Mouse (Mus musculus): ENCODE measurements around the gene Impdh1. TPM values are rescaled to one million over a fixed set of nuclear protein-coding genes. Genes with fewer than 3 reads are reported as not detected.
A peak's percentile ranks its signal among the peaks of the same experiment; 100 is the strongest.
"Not testable (repeated sequence)": the region's sequence is repeated elsewhere in the genome, so short reads cannot be mapped to it uniquely, and the experiment has no call there.

The Impdh1 gene
- polyA plus RNA-seq, 1 experiment from 2014 or later, result 34.5 TPM

DNA sequence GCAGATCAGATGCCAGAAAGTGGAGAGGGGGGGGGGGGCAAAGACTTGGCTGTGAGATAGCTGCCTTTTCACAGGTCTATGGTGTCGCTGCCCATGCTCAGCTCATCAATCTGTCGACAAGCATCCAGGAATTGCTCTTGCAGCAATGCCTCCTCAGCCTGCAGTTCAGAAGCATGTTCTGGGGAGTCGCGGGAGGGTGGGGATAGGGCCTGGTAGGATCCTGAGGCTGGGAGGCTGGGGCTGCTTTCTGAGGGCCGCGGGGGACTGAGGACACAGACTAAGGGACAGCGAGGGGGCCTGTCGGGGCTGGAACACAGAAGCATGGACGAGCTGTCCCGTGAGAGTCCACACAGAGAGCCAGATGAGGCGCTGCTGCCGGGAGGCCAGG, 46.5 kb downstream of the Impdh1 start:
- Histone ChIP-seq H3K4me1 (ENCODE audit: control insufficient read depth, insufficient read depth, low read length) (no peaks in the 10 kb centered on the region; the same call in 1 of the 2 replicates), H3K4me3 (ENCODE audit: low read depth, low read length) (peak overlapping the region; percentile 50), H3K36me3 (ENCODE audit: control insufficient read depth, insufficient read depth, low read length) (no peaks in the 10 kb centered on the region), H3K27ac (ENCODE audit: low read depth, low read length) (no peak overlapping the region), H3K4me2 (ENCODE audit: low read length) (peak overlapping the region; percentile 99), H3K27me3 (replicated peaks; ENCODE audit: control insufficient read depth, insufficient read depth, low read length) (peaks cover 25% of the 10 kb centered on the region), H3K9me3 (replicated peaks; ENCODE audit: control insufficient read depth, low read length) (no peaks in the 10 kb centered on the region), H3K9ac (ENCODE audit: low read length) (no peak overlapping the region)
- no peak for DNase-seq (ENCODE audit: low spot score)
- 3% methylated on average over 12 of the region's 12 CpGs for WGBS
- no peak for ATAC-seq

DNA sequence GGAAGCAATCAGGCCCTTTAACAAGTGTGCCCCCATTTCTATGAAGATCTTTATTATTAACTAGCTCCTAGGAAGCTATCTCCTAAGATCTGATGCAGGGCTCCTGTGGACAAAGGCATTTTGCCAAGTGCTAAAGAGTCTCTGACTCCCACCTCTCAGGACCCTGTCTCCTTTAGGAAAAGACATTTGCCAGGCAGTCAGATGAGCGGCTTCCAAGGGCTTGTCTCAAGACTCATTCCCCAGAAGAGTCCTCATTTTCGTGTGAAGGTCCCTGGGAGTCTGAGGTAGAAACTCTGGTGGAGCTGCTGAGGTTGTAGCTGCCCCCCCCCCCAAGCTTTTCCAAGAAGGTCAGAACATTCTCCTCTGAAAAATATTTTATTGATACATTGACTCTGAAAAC, 47.3 kb downstream of the Impdh1 start:
- H3K27me3 ChIP-seq (replicated peaks; ENCODE audit: control insufficient read depth, insufficient read depth, low read length), result peaks cover 21% of the 10 kb centered on the region
- DNase-seq (ENCODE audit: low spot score) (no peak), ATAC-seq (no peak)
- 72% methylated on average over 2 of the region's 2 CpGs for WGBS
- no peaks in the 10 kb centered on the region for H3K36me3 ChIP-seq (ENCODE audit: control insufficient read depth, insufficient read depth, low read length)
- no peak overlapping the region for H3K4me2 ChIP-seq (ENCODE audit: low read length)
- no peak overlapping the region for H3K4me3 ChIP-seq (ENCODE audit: low read depth, low read length)
- no peak overlapping the region for H3K27ac ChIP-seq (ENCODE audit: low read depth, low read length)
- H3K4me1 ChIP-seq (ENCODE audit: control insufficient read depth, insufficient read depth, low read length), result peaks cover 1% of the 10 kb centered on the region
- no peaks in the 10 kb centered on the region for H3K9me3 ChIP-seq (replicated peaks; ENCODE audit: control insufficient read depth, low read length)
- H3K9ac ChIP-seq (ENCODE audit: low read length), result no peak overlapping the region

DNA sequence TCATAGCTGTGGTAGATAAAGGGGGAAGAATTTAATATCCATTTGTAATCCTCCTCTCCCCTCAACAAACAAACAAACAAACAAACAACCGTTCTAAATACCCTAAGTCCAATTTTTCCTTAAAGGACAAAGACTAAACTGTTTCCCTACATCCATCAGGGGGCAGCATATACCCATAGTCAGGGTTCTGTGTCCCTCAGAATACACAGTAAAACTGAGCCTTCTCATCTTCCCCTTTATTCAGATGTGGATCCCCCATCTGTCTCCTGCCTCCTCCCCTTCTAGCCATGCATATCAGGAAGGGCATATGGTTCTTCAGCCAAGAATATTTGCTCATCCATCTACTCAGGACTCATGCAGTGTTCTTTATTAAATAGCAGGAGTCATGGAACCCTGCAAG, 50.0 kb downstream of the Impdh1 start:
- whole genome bisulfite sequencing, result 14% methylated on average over 1 of the region's 1 CpGs
- no peaks in the 10 kb centered on the region for H3K9me3 ChIP-seq (replicated peaks; ENCODE audit: control insufficient read depth, low read length)
- no peak overlapping the region for H3K9ac ChIP-seq (ENCODE audit: low read length)
- DNase-seq (ENCODE audit: low spot score), result peak; percentile 90
- ATAC-seq, result peak; percentile 33; the same call in 1 of the 2 replicates
- H3K27ac ChIP-seq (ENCODE audit: low read depth, low read length), result no peak overlapping the region
- H3K4me3 ChIP-seq (ENCODE audit: low read depth, low read length), result no peak overlapping the region
- H3K36me3 ChIP-seq (ENCODE audit: control insufficient read depth, insufficient read depth, low read length), result no peaks in the 10 kb centered on the region
- H3K4me2 ChIP-seq (ENCODE audit: low read length), result no peak overlapping the region
- peaks cover 9% of the 10 kb centered on the region for H3K4me1 ChIP-seq (ENCODE audit: control insufficient read depth, insufficient read depth, low read length)
- H3K27me3 ChIP-seq (replicated peaks; ENCODE audit: control insufficient read depth, insufficient read depth, low read length), result peaks cover 19% of the 10 kb centered on the region

DNA sequence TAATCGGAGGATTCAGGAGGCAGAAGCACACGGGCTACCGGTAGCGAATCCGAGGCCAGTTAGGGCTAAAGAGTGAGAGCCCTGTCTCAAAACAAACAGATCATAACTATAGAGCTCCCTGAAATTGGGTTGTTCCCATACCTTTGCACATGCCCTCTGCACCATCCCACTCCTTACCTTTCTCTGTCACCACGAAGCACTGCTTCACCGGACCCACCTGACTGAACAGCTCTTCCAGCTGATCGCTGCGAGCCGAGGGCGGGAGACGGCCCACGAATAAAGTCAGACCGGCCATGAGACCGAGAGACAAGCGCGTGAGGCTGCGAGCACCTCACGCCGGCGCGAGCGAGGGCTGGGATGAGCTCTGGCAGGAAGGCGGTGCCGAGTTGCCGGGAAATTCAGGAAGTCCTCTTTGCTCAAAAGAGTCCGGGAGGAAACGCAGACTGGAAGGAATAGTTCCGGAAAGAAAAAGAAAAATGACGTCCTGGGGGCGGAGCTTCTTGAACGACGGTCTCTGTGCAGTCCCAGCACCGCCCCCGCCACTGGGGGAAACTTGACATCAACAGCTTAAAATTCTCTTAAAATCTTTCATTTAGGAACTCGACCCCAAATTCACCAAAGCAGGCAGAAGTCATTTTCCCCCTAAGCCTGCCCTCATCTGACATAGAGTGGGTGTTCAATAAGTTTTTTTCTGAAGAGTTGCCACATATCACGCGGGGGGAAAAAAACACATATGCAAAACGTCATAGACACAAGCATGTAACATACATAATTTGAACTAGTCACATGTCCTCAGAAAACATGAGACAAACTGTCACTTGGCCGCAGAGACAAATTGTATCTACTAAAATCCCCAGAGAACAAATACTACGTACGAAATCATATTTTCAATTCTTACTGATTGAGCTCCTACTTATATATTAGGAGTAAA, 51.6 kb downstream of the Impdh1 start, which contains the start of gene Rbm28:
Gene Rbm28 (minus strand): TSS at position 693 of the 931 bp plus-strand sequence.
- Histone ChIP-seq H3K4me2 (ENCODE audit: low read length) (peak within 1 kb of the TSS; percentile 65), H3K4me3 (ENCODE audit: low read depth, low read length) (peak within 1 kb of the TSS; percentile 75), H3K27ac (ENCODE audit: low read depth, low read length) (no peak within 1 kb of the TSS), H3K9ac (ENCODE audit: low read length) (peak within 1 kb of the TSS; percentile 80), H3K4me1 (ENCODE audit: control insufficient read depth, insufficient read depth, low read length) (peaks cover 9% of the 10 kb centered on the region), H3K27me3 (replicated peaks; ENCODE audit: control insufficient read depth, insufficient read depth, low read length) (peaks cover 6% of the 10 kb centered on the region), H3K9me3 (replicated peaks; ENCODE audit: control insufficient read depth, low read length) (no peaks in the 10 kb centered on the region), H3K36me3 (ENCODE audit: control insufficient read depth, insufficient read depth, low read length) (peaks cover 5% of the 10 kb centered on the region; the same call in 1 of the 2 replicates)
- 8% methylated on average over 42 of the region's 42 CpGs for WGBS
- peak; percentile 87 for ATAC-seq
- DNase-seq (ENCODE audit: low spot score), result peak; percentile 95

DNA sequence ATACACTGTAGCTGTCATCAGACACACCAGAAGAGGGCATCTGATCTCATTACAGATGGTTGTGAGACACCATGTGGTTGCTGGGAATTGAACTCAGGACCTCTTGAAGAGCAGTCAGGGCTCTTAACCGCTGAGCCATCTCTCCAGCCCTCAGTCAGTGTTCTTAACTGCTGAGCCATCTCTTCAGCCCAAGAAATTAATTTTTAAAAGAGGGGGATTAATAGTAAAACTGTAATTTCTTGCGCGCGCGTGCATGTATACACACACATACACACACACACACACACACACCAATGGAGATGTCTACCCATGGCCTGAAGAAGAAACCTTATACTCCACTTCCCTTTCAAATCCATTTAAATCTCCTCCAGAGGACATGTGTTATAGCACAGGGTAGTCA, 54.9 kb downstream of the Impdh1 start:
- not testable (repeated sequence) for ATAC-seq; H3K27me3 ChIP-seq (replicated peaks; ENCODE audit: control insufficient read depth, insufficient read depth, low read length); H3K9me3 ChIP-seq (replicated peaks; ENCODE audit: control insufficient read depth, low read length); DNase-seq (ENCODE audit: low spot score); H3K4me1 ChIP-seq (ENCODE audit: control insufficient read depth, insufficient read depth, low read length); H3K4me3 ChIP-seq (ENCODE audit: low read depth, low read length); H3K9ac ChIP-seq (ENCODE audit: low read length); H3K27ac ChIP-seq (ENCODE audit: low read depth, low read length); H3K4me2 ChIP-seq (ENCODE audit: low read length)
- H3K36me3 ChIP-seq (ENCODE audit: control insufficient read depth, insufficient read depth, low read length), result peaks cover 38% of the 10 kb centered on the region
- WGBS, result over 99% methylated on average over 5 of the region's 5 CpGs

DNA sequence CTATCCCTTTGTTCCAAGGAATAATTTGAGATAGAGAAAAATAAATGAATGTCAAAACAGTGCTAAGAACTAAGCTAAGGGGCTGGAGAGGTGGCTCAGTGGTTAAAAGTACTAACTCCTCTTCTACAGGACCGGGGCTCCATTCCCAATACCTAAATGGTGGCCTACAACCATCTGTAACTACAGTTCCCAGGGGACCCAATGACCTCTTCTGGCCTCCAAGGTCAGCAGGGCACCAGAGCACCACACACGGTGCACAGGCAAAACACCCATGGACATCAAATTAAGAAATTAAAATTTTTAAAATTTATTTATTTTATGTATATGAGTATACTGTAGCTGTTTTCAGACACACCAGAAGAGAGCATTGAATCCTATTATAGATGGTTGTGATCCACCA, 55.4 kb downstream of the Impdh1 start:
- DNase-seq (ENCODE audit: low spot score) (no peak), ATAC-seq (no peak)
- 93% methylated on average over 2 of the region's 2 CpGs for WGBS
- Histone ChIP-seq H3K27ac (ENCODE audit: low read depth, low read length) (no peak overlapping the region), H3K36me3 (ENCODE audit: control insufficient read depth, insufficient read depth, low read length) (peaks cover 43% of the 10 kb centered on the region), H3K9me3 (replicated peaks; ENCODE audit: control insufficient read depth, low read length) (no peaks in the 10 kb centered on the region), H3K4me2 (ENCODE audit: low read length) (no peak overlapping the region), H3K9ac (ENCODE audit: low read length) (no peak overlapping the region), H3K4me1 (ENCODE audit: control insufficient read depth, insufficient read depth, low read length) (peaks cover 9% of the 10 kb centered on the region), H3K27me3 (replicated peaks; ENCODE audit: control insufficient read depth, insufficient read depth, low read length) (no peaks in the 10 kb centered on the region), H3K4me3 (ENCODE audit: low read depth, low read length) (no peak overlapping the region)

DNA sequence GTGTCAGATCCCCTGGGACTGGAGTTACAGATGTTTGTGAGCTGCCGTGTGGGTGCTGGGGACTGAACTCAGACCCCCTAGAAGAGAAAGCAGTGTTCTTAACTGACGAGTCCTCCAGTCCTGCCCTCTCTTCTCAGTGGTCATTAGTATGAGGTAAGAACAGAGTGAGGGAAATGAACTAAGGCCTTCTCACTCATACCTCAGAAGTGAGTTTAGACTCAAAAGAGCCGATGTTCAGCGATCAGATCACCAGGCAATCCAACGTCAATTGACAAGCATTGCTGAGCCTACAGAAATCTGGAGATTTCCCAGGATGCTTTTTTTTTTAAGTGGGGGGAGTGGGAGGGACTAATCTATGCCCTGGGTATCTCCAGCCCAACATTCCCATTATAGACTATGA, 59.8 kb downstream of the Impdh1 start:
- 96% methylated on average over 5 of the region's 5 CpGs for WGBS
- ATAC-seq (no peak), DNase-seq (ENCODE audit: low spot score) (no peak)
- Histone ChIP-seq H3K9ac (ENCODE audit: low read length) (no peak overlapping the region), H3K27me3 (replicated peaks; ENCODE audit: control insufficient read depth, insufficient read depth, low read length) (no peaks in the 10 kb centered on the region), H3K4me3 (ENCODE audit: low read depth, low read length) (no peak overlapping the region), H3K4me1 (ENCODE audit: control insufficient read depth, insufficient read depth, low read length) (no peaks in the 10 kb centered on the region), H3K27ac (ENCODE audit: low read depth, low read length) (no peak overlapping the region), H3K36me3 (ENCODE audit: control insufficient read depth, insufficient read depth, low read length) (peaks cover 79% of the 10 kb centered on the region), H3K4me2 (ENCODE audit: low read length) (no peak overlapping the region), H3K9me3 (replicated peaks; ENCODE audit: control insufficient read depth, low read length) (no peaks in the 10 kb centered on the region)
